Mouse (Mus musculus) right cerebral cortex, postnatal 36 days (tissue): ENCODE measurements around the gene Tlr8.

Experiments used
- DNase-seq, 2 experiments: peaks; one replicate each; pipeline ENCODE4 v3.0.0; 2022; ENCODE audit warnings: low spot score in 2 of 2, mixed read lengths in 1 of 2

Gene Tlr8

GRCm38 (mm10) chrX:167205813-167206520 lies 58.2 kb downstream of the Tlr8 start:
- DNase-seq, result no peak

- DNase-seq, result no peak
Observed at GRCm38 (mm10) chrX:167201365-167201764, 62.8 kb downstream of the Tlr8 start.

GRCm38 (mm10) chrX:167195228-167195649 lies 68.9 kb downstream of the Tlr8 start:
- no peak for DNase-seq
